Mouse (Mus musculus) G1E-ER4 (cell line): ENCODE results near the gene Hsp90b1. TPM values are rescaled to one million over a fixed set of nuclear protein-coding genes. Genes with fewer than 3 reads are reported as not detected.

Experiments
- GATA1 ChIP-seq: IDR thresholded peaks from one replicate; pipeline ENCODE4 v1.8.0; 2012; ENCODE audit warnings: low read length, inconsistent platforms
- polyA plus RNA-seq: library from polyadenylated mRNA; stranded (reverse); fragments of >175 nt; gene quantifications from 2 replicates; pipeline ENCODE4 v1.2.3, GENCODE M21; 2012

The Hsp90b1 gene
- polyA plus RNA-seq, 1 experiment, result 25.5 TPM

- no peak for TF ChIP-seq GATA1
Observed at GRCm38 (mm10) chr10:86700251-86700650, 5.1 kb downstream of the Hsp90b1 start.

Other genes starting within 250 kb of the Hsp90b1 start
- not detected in 2 replicates for gene Syn3, start 206.6 kb downstream of the Hsp90b1 start, polyA plus RNA-seq
- gene Ttc41, start 302 bp upstream of the Hsp90b1 start, polyA plus RNA-seq, result 0.06 TPM in 2 replicates
- not detected in 2 replicates for gene Gm49358, start 58.5 kb upstream of the Hsp90b1 start, polyA plus RNA-seq
- gene Nt5dc3, start 73.5 kb upstream of the Hsp90b1 start, polyA plus RNA-seq, result 2.9 and 6.7 TPM in 2 replicates